Mouse (Mus musculus) kidney, postnatal 4 days (tissue): Measurements from ENCODE around the gene Fpr3.
"Not testable (repeated sequence)": the region's sequence is repeated elsewhere in the genome, so short reads cannot be mapped to it uniquely, and the experiment has no call there.

Source experiments
- DNase-seq, 2 experiments: peaks; one replicate each; pipeline ENCODE4 v3.0.0; 2021; ENCODE audit warnings: mixed read lengths in 2 of 2

The Fpr3 gene

GRCm38 (mm10) chr17:17883840-17884239 lies 3.8 kb upstream of the Fpr3 start, which contains the start of gene Fpr1:
Fpr1 (minus strand) TSS chr17:17883940.
- no peak for DNase-seq

DNA sequence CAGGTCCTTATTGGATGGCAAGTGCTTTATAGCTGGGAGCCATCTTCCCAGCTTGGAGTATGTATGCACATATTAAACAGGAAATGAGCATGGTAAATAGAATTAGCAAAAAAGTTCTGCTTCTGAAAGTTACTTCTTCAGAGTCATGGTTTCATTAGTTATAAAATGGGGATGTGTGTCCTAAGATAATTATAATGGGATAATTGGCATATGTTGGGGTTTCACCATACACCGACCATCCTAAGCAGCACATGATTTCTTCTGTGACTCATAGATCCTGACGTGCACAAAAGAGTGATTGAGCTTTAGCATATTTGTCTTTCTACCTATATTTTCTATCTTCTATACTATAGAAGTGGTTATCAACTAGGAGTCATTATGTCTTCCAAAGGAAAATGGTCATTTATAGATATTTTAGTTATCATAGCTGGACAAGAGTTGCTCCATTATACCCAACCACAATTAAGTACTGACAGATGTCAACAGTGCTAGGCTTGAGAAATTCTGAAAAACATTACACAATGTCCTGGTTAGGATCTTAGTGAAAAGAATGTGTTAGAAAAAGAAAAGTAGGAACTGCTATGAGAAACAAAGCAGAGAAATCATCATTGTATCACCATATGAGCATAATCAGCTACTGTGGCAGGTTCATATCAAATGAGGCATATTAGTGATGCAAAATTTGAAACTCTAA lies 2.2 kb downstream of the Fpr3 start:
- no peak for DNase-seq

GRCm38 (mm10) chr17:17896039-17896438 lies 8.4 kb downstream of the Fpr3 start:
- peak; percentile 10 to 19 for DNase-seq

DNA sequence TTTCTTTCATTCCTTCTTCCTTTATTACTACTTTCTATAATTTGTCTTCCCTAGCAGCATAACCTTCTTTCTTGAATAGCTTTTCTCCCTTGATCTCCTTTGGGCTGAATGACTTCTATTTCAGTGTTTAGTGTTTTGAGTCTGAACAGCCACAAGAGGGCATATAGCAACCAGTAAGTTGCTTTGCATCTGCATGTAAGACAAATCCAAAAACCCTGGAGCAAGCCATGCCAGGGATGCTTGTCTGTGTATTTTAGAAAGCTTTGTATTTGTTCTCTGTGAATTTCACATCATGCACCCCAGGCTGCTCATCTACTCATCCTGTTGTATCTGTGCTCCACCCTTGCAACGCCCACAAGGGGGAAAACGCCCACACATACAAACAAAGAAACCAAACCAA lies 11.6 kb downstream of the Fpr3 start:
- DNase-seq = no peak

- no peak for DNase-seq
Observed at GRCm38 (mm10) chr17:17900768-17901167, 13.1 kb downstream of the Fpr3 start.

DNA sequence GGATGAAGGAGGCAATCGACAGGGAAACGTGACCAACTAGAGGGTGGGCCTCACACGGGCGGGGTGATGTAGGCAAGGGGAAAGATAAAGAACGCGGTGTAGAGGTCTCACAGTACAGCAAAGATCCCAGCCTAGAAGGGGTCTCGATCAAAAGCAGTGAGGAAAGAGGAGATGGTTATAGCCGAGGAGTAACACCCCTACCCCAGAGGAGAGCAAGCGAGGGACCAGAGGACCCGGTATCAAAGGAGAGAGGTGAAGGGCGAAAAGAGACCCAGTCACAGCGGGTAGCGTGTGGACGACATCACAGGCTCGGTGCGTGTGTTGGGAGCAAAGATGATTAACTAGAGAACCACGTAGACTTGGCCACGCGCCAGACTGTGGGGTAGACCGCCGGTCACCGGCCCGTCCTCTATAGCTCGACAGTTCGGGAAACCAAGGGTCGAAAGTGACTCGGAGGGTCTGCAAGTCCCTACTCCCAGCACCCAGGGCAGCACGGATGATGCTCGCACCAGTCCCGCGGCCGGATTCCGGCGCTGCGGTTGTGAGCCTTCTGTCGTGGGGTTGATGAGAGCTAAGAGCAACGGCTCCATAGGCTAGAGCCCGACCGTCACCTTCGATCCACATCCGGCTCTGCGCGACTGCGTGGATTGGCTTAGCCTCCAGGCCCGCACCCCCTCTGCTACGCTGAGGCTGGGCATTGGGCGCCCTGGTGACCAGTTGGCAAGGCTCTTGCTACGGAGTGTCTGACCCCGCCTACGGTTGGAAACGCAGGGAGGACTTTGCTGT lies 22.2 kb downstream of the Fpr3 start:
- peak; percentile 84 to 92 for DNase-seq

DNA sequence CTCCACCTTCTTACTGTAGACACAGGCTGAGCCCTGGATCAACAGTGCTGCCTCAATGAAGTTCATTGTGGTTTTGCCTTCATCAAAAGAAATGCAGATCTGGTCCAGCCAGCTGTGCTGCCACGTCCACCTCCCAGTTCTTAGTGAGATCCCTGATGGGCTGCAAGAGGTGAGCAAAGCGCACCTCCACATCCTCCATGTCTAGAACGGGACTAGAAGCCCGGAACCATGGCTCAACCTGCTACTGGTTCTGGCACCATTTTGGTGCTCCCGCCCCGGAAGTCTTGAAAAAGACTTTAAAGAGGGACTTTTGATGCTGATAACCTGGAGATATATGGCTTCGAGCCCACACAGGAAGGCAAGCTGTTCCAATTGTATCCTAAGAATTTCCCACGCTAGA lies 25.0 kb downstream of the Fpr3 start:
- DNase-seq = not testable (repeated sequence)

DNA sequence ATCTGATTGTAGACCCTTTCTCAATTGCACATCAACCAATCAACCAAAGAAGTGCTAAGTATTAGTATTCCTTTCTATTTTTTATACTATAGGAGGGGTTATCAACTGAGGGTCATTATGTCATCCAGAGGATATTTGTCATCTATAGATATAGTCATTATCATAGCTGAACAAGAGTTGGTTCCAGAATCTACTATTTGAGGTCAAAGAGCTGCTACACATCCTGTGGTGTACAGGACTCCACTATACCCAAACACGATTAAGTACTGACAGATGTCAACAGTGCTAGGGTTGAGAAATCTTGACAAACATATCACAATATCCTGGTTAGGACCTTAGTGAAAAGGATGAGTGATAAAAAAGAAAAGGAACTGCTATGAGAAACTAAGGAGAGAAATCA lies 29.7 kb downstream of the Fpr3 start:
- DNase-seq = no peak

DNA sequence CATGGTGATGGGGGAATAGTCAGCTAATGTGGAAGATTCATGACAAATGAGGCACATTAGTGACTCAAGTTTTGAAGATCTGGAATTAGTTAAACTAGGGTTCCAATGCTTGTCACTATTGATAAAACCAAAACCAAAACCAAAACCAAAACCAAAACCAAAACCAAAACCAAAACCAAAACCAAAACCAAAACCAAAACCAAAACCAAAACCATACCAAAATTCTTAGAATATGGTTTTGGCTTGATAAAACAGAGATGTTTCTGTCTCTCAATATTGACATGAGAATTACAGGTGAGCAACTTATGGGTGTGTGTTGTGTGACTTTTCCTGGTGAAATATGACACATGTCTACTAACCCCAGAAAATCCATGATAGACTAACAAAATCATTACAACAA lies 30.1 kb downstream of the Fpr3 start:
- no peak for DNase-seq

GRCm38 (mm10) chr17:17973443-17973842 lies 85.8 kb downstream of the Fpr3 start:
- DNase-seq = no peak

DNA sequence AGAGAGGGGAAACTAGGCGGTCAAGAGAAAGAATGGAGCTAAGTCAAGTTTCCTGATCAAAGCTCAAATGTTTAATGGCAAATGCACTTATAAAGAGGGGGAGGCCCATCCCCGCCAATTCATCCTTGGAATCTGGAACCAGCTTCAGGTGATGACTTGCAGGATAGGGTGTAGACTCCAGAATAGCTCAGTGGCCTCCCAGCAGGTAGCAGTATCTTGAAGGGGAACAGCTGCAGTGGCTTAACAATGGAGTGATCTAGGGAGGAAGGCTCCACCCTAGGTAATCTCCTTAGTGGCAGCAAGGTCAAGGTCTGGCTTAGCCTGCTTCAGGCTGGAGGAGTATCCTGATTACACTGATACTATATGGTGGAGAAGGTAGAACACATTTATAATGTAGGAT lies 93.6 kb downstream of the Fpr3 start:
- DNase-seq = not testable (repeated sequence)

GRCm38 (mm10) chr17:18004752-18005151 lies 117.1 kb downstream of the Fpr3 start:
- DNase-seq = no peak
